Mouse (Mus musculus): ENCODE results near the gene Mrpl46. TPM values are rescaled to one million over a fixed set of nuclear protein-coding genes. Genes with fewer than 3 reads are reported as not detected.
A peak's percentile ranks its signal among the peaks of the same experiment; 100 is the strongest.

Mrpl46 gene
- 10 to 100 TPM; 25.8 to 31.8 TPM for total RNA-seq (2021)

DNA sequence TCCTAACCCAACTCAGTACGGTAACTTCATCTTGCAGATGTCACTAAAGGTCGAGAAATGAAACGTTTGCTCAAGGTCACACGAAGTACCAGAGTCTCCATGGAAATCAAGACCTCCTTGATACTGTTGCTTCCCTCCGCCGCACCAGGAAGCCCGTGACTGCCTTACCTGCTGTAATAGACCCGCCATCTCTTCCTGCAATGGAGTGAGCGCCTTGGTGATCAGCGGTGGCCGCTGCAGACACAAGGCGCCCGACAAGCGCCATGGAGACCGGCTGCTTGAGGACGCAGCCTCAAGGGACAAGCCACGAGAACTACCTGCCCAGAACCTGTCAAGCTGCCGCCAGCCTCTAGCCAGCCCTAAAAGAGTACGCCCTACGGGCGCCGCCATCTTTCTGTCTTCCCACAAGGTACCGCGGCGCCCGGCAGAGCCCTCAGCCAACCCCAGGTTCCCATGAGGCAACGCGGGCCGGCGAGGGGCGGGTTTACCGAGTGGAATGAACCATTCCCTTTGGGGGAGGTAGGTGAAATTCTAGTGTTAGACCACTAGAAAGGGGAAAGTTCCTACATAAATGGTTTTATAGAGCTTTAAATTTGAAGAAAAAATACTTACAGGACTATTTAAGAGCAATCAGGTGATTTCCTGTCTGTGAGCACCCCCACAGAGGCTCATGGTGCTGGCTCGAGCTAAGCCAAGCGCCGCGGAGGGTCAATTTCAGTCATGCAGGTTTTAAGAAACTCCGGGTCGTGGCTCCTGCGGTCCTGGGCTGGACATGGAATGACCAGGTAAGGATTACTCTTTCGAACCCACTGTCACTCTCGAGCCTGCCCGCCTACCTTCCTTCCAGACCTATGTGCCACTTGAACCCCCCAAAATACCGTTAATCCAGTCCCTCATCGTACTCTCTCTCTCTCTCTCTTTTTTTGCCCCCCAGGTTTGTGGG lies at the start of gene Mrpl46, which contains the start of gene Mrps11:
TSS of gene Mrpl46 (minus strand) at position 893 of the 943 bp plus-strand sequence.
TSS of gene Mrps11 (plus strand) at position 481 of the 943 bp plus-strand sequence.
- peak; percentile 67 to 80 for DNase-seq (ENCODE audit: extremely low spot score in 1 of 2, low spot score in 1 of 2)

DNA sequence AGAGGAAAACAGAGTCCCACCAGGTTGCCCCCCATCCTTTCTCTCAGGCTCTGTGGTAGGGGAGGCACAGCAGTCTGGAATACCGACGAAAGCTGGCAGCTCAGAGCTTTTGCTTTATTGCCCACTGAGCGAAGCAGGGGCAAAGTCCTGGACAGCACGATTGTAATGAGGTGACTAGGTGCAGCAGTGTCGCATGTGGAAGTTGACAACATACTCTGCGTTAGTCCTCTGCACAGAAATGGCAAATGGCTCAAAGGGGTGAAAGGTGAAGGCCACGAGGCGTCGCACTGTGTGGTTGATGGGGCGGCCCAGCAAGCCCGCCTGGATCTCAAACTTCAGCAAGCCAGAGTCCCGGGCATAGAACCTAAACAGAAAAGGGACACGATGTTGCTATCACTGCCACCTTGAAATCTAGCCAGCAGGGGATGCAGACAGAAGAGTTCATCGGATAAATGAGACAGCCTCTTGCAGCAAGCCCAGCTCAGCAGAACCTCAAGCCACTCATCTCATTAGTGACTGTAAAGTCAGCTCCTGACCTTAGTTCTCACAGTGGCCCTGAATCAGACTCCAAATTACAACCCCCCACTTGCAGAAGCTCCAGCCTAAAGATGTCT lies 44.5 kb upstream of the Mrpl46 start:
- no peak for DNase-seq (ENCODE audit: extremely low spot score in 1 of 2, low spot score in 1 of 2)

DNA sequence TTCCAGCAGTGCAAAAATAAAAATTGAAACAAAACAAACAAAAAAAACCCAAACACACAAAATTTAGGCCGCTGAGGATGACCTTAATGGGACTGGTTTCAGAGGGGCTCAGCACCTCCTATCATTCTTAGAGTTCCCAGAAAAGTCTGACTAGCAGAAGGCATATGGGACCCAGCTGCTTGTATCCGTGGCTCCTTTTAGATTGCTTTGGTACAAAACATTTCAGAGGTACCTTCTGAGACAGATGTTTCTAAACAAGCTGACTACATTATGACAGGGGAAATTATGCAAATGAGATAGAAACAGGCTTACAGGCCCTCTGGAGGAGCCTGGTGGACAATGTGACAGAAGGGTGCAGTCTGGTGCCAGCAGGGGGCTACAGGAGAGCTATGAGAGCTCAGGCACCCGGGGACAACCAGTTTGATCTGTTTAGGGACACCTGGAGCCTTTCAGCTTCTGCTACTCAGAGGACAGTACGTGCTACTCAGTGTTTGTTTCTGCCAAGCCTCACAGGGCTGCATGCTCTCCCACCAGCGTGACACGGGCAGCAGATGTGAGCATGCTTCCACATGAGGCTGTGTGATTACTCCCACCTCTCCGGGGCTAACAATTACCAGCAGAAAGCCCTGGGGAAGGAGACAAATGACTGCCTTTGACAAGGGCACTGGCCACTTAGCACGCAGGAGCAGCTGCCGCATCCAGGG lies 43.5 kb upstream of the Mrpl46 start:
- DNase-seq (ENCODE audit: extremely low spot score in 1 of 2, low spot score in 1 of 2) = peak in 1 of 2 experiments; percentile 19

DNA sequence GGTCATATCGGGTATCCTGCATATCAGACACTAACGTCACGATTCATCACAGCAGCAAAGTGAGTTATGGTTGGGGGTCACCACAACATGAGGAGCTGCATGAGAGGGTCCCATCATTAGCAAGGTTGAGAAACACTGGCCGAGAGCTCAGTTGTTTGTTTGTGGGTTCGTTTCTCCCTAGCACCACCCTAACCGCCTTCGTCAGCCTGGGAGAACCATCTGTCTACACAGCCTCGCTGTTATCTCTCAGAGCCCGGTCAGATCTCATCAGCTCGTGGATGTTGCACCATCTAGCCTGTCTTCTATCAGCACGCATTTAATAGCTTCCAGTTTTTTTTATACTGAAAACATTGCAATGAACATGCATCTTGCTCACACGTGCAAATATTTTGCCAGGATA lies 35.0 kb upstream of the Mrpl46 start:
- DNase-seq (ENCODE audit: extremely low spot score in 1 of 2, low spot score in 1 of 2) = no peak

DNA sequence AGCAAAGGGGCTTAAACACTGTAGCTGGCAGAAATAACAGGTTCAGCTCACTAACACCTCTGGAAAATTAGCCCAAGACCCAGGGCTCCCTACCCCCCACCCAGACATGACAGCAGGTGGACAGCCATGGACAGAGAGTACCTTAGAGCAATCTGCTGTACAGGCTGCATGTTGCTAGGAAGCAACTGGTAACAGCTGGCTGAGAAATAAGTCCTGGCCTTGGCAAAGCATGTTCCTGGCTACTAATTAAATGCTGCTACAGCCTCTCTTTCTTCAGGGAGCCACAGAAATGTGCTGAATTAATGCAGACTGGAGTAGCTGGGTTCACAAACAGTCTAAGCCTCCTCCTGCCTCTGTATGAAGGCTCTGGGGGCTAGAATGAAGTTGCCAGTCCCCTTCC lies 31.4 kb upstream of the Mrpl46 start:
- DNase-seq (ENCODE audit: extremely low spot score in 1 of 2, low spot score in 1 of 2) = no peak

DNA sequence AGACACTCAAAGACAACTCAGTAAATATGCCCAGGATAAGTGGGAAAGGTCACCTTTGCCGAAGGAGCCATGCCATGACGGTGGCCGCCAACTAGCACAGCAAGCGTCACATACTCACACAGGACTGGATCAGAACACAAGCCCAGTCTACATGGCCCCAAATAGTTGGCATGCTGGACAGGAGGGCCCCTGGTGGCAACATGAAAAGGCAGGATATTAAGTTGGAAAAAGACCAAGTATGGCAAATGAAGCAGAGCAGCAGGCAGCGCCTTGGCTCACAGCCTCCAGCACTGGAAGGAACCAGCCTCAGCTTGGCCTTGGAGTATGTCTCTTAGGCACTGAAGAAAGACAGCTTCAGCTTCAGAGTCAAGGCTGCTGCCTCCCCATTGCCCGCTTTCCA lies 30.5 kb upstream of the Mrpl46 start:
- no peak for DNase-seq (ENCODE audit: extremely low spot score in 1 of 2, low spot score in 1 of 2)

DNA sequence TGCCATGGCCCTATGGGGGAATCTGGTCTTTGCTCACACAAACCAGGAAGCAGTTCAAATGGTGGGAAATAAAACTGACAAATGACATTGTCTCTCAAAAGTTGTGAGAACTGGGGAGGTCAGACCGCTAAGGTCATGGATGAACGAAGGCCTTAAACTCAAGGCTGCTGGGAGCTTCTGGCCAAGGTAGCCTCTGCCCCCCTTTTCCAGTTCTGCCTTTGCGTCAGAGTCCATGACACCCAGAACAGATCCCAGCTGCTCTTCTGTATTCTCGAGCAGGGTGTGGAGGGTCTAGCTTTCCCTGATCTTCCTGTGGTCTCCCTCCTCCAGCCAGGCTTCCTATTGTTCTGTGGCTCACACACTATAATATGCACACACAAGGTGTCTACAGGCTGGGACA lies 23.9 kb upstream of the Mrpl46 start:
- DNase-seq (ENCODE audit: extremely low spot score in 1 of 2, low spot score in 1 of 2) = no peak

DNA sequence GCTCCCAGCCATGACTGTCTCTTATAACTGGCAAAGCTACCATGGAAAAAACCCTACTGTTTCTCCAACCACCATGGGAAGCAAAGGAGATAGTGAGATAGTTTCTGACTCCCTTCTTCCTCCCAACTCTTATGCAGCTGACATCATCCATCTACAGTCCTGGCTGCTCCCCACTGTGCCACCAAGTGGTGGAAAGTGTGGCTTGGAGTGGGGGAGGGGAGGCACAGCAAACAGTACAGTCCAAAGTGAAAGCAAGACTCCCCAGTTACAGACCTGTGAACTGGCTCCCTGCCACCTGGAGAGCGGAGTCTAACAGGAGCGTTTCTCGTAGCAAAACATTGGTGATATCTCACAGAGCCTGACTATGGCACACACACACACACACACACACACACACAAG lies 20.5 kb upstream of the Mrpl46 start:
- DNase-seq (ENCODE audit: extremely low spot score in 1 of 2, low spot score in 1 of 2) = no peak

DNA sequence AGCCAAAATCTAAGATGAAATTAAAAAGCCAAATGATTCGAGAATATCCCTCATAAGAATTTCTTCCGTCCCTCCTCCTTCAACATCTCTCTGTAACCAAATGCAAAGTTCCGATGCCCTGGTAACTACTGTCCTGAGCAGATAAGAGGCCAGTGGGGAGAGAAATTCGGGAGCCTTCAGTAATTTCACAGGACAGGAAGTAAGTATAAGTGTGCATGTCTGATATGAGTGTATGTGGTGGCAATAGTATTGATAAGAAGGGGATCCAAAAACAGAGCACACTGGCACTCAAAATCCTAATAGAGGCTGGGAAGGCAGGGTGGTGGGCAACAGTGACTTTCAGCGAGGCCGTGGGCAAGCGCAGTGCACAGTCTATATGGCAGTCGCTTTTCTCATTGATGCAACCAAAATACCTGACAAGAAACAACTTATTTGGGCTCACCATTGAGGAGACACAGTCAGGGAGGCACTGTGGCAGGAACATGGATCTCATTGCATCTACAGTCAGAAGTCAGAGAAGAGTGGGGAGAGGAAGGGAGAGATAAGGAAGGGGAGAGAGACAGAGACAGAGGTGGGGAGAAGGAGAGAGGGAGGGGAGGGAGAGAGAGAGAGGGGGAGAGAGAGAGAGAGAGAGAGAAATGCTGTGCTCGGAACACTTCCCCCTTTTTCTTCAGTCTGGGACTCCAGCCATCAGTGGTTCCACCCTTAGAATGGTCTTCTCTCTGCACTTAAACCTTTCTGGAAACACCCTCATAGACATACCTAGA lies 16.6 kb upstream of the Mrpl46 start:
- DNase-seq (ENCODE audit: extremely low spot score in 1 of 2, low spot score in 1 of 2) = no peak

DNA sequence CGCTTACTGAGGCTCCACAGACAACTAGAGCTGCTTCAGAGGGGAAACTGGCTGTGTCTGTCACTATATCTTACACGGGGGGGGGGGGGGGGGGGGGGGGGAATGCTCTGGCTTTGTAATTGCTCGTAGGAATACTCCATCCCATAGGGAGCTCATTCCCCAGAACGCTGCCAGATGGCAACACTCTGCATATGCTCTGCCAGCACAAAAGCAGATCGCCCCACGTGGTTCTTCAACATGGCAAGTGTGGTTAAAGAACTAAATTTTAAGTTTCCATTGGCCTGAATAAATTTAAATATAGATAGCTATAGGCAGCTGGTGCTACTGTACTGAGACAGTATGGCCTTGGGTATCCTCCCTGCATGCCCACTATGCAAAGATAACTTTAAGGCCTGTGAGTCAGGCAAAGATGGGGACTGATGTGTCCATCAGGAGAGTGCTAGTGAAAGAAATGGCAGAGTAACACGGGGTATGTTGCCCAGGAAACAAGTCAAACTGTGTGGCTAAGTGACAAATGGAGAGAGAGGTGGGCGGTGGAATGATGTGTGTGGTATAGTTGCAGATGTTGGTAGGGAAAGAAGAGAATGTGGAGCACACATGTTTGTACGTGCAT lies 14.6 kb upstream of the Mrpl46 start:
- peak in 1 of 2 experiments; percentile 52 for DNase-seq (ENCODE audit: extremely low spot score in 1 of 2, low spot score in 1 of 2)

DNA sequence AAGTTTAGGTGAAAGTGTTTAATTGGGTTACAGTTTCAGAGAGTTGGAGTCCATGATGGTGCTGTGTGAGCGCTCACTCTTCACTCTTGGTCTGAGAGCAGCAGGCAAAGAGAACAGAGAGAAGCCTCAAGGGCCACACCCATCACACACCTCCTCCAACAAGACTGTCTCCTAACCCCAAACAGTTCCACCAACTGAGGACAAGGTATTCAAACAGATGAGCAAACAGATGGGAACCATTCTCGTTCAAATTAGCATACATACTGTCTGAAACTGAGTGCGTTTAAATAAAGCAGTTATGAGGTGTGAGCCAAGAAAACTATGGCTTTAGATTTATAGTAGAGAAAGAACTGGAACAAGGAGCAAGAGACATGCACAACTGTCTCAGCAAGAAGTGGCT lies 13.3 kb upstream of the Mrpl46 start:
- no peak for DNase-seq (ENCODE audit: extremely low spot score in 1 of 2, low spot score in 1 of 2)

DNA sequence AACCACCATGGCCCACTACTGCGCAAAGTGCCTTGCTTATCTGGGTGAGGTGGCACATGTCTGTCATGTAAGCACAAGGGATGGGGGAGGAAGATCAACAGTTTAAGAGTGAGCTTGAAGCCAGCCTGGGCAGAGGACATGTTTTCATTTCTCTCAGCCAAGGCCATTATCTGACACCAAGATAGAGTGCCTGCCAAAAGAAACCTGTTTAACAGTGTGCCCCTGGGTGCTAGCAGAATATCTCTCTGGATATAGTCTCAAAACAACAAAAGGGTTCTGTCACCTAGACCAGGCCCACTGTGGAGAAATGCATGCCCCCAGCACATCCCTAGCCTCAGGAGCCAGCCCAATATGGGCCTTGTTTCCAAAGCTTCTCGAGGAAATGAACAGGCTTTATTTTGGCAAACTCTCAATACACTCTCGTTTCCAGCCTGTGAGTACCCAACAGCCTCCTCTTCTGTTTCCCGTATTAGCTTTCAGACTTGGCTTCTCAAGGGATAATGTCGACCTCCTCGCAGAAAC lies 11.3 kb upstream of the Mrpl46 start:
- DNase-seq (ENCODE audit: extremely low spot score in 1 of 2, low spot score in 1 of 2) = no peak

DNA sequence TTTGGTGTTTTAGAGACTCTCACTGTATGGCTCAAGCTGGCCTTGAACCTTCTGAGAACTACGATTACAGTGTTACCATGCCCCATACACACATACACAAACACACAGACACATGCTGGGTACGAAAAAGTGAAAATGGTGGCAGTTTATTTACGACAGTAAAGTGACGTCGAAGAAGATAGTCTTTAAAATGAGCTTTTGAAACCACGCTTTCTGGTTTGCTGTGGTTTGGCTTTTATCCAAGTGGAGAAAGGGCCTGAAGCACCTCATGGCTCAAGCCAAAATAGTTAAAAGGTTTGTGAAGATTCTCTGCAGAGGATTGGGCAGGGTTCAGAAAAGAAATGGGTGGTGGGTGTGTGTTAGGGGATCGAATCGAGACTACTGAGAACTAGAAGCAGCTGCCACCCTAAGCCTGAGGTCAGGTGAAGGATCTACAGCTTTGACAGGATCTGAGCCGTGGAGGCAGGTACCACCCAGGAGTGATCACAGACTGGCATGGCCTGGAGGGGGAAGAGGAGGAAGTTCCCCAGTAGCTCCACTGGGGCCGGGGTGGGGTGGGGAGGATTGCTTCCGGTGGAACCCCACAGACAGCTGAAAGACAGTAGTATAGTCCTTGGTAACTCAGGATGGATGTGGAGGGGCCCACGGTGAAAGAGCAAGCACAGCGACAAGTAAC lies 10.7 kb upstream of the Mrpl46 start:
- no peak for DNase-seq (ENCODE audit: extremely low spot score in 1 of 2, low spot score in 1 of 2)

DNA sequence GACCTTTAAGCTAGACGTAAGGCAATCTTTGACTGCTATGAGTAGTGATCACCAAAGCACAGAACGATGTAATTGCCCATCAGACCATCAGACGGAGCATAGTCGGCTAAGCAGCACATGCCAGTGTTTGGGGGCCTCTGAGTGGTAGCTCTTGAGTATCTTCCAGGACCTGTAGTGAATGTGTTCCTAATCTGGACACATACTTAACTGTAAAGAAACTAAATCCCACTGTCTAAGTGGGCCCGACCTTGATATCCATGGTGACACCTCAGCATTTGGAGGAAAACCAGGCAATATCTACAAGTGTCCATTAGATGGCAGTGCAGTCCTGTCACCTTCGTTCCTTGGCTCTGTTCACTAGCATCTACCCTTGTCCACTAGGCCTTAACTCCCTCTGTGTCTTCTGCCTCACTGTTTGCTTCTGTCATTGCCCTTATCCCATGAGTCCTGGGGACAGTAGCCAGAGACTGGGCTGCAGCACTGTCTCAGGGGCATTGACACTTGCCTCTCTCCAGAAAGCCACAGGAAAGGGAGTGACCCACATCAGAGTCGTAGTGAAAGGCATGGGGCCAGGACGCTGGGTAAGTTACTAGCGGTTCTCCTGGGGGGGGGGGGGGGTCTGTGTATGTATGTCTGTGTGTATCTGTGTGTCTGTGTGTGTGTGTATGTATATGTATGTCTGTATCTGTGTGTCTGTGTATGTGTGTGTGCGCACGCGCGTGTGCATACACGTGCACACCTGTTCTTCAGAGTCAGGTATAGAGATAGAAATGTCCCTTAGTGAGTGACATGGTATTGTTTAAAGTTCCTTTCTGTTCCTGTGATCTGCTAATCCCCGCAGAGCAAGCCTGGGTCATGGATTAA lies 8.3 kb upstream of the Mrpl46 start:
- DNase-seq (ENCODE audit: extremely low spot score in 1 of 2, low spot score in 1 of 2) = peak in 1 of 2 experiments; percentile 29

DNA sequence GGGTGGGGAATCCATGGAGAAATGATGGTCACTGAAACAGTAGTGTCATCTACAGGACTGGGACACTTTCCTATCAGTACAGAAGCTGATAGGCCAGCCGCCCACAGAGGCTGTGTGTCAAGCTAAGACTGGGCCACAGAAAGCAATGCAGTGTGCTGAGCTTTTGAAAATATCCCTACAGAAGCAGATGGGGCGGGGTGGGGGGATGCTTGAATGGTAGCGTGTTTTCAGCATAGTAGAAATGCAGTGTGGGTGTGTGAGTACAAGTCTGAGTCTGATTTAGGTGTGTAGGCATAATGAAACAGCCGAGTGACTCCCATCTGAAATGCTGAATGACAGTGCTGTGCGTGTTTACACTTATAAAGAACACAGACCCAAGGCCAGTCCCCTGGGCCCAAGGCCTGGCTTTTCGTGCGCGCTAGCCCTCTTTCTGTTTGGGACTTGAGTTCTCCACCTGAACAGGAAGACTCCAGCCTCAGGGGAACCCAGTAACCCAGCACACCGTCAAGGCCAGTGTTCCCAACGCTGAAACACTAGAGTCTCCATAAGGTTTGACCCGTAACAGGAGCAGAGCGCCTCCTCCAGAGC lies 4.6 kb upstream of the Mrpl46 start:
- DNase-seq (ENCODE audit: extremely low spot score in 1 of 2, low spot score in 1 of 2) = peak in 1 of 2 experiments; percentile 25

DNA sequence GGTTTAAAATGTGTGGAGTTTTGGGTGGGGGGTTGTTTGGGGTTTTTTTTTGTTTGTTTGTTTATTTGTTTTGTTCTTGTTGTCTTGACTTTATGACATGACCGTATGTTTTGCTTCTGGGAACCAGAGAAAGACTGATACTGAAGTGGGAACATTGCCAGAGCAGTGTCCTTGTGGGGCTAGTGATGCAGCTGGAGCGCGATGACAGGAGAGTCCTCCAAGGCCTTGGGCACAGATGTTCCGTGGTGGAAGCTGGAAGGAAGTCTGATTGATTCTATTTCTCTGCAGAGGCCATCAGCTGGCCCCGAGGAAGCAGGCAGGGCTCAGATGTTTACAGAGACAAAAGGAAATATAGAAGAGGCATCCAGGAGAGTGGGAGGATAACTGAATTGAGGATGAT lies 2.6 kb upstream of the Mrpl46 start:
- no peak for DNase-seq (ENCODE audit: extremely low spot score in 1 of 2, low spot score in 1 of 2)

DNA sequence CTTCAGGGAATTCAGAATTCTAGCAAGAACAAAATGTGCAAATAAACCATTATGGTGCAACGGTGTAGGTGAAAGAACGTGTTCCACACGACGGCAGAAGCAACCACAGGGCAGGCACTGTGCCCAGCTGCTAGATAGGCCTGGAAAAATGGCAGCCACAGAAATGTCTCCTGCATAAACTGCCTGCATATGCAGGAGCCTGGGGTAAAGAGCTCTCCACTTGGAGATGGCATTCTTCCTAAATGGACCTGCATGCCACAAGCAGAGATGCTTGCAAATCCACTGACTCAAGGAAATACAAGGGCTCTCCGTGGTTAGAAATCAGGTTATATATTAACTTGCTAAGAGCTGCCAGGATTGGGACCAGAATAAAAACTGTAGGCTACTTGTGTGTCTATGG lies 4.6 kb downstream of the Mrpl46 start:
- no peak for DNase-seq (ENCODE audit: extremely low spot score in 1 of 2, low spot score in 1 of 2)

DNA sequence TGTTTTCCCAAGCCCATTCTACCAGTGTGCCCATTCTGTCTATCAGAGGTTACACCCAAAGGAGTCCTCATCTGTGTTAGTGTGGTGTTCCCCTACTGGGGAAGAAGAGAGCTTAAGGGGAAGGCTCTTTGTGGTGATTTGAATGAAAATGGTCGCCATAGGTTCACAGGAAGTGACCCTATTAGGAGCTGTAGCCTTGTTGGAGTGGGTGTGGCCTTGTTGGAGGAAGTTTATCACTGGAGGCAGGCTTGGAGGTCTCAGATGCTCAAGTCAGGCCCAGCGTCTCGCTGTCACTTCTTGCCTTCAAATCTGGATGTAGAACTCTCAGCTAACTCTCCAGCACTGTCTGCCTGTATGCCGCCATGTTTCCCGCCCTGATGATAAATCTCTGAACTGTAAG lies 12.4 kb downstream of the Mrpl46 start:
- no peak for DNase-seq (ENCODE audit: extremely low spot score in 1 of 2, low spot score in 1 of 2)
